Mouse (Mus musculus) megakaryocyte-erythroid progenitor cell, adult 5-6 weeks (primary cell): ENCODE data around the gene Tacc3. TPM values are rescaled to one million over a fixed set of nuclear protein-coding genes. Genes with fewer than 3 reads are reported as not detected.

Experiments
- ATAC-seq: replicated peaks from 2 replicates; pipeline ENCODE4 v1.8.0; 2016; ENCODE audit warnings: mild to moderate bottlenecking, inconsistent platforms; ENCODE audit not compliant: severe bottlenecking, poor library complexity, low FRiP score, low TSS enrichment
- total RNA-seq, 2 experiments: library from RNA; stranded (forward) in 1 of 2; stranded (reverse) in 1 of 2; fragments of 200-1000, 215-1000 nt in 1 of 2; fragments of >200 nt in 1 of 2; fragmentation: Nextera tagmentation in 1 of 2; gene quantifications; 2 replicates each; pipeline ENCODE4 v1.2.3; 2014 to 2017

The Tacc3 gene
- total RNA-seq, 2 experiments from 2014 or later, result 121 to 155 TPM

GRCm38 (mm10) chr5:33689852-33690645, 32.1 kb downstream of the Tacc3 start:
- no peak for ATAC-seq

GRCm38 (mm10) chr5:33692393-33692792, 34.5 kb downstream of the Tacc3 start:
- peak; percentile 34 for ATAC-seq

GRCm38 (mm10) chr5:33694461-33694847, 36.5 kb downstream of the Tacc3 start:
- no peak for ATAC-seq

GRCm38 (mm10) chr5:33694848-33695717, 37.2 kb downstream of the Tacc3 start:
- no peak for ATAC-seq

GRCm38 (mm10) chr5:33695718-33696121, 37.8 kb downstream of the Tacc3 start:
- ATAC-seq, result no peak

GRCm38 (mm10) chr5:33696430-33696829, 38.5 kb downstream of the Tacc3 start:
- ATAC-seq, result no peak

GRCm38 (mm10) chr5:33697534-33697933, 39.6 kb downstream of the Tacc3 start:
- ATAC-seq, result no peak

GRCm38 (mm10) chr5:33697947-33698512, 40.1 kb downstream of the Tacc3 start:
- ATAC-seq, result no peak

GRCm38 (mm10) chr5:33698669-33699068, 40.7 kb downstream of the Tacc3 start:
- ATAC-seq, result no peak

GRCm38 (mm10) chr5:33700010-33700409, 42.1 kb downstream of the Tacc3 start:
- ATAC-seq, result no peak

- no peak for ATAC-seq
Measured at GRCm38 (mm10) chr5:33701832-33702231, 43.9 kb downstream of the Tacc3 start.

- ATAC-seq, result no peak
Measured at GRCm38 (mm10) chr5:33703999-33704398, 46.1 kb downstream of the Tacc3 start.

GRCm38 (mm10) chr5:33704945-33705611, 47.1 kb downstream of the Tacc3 start:
- ATAC-seq, result no peak

- ATAC-seq, result no peak
Measured at GRCm38 (mm10) chr5:33705612-33706349, 47.9 kb downstream of the Tacc3 start.

- no peak for ATAC-seq
Measured at GRCm38 (mm10) chr5:33706350-33706629, 48.4 kb downstream of the Tacc3 start.

GRCm38 (mm10) chr5:33707163-33707562, 49.2 kb downstream of the Tacc3 start:
- ATAC-seq, result no peak

GRCm38 (mm10) chr5:33709037-33709436, 51.1 kb downstream of the Tacc3 start:
- no peak for ATAC-seq

- no peak for ATAC-seq
Measured at GRCm38 (mm10) chr5:33712550-33712949, 54.6 kb downstream of the Tacc3 start.

GRCm38 (mm10) chr5:33715182-33715581, 57.3 kb downstream of the Tacc3 start:
- ATAC-seq, result no peak
